Mouse (Mus musculus): ENCODE data around the gene Prkacb. TPM values are rescaled to one million over a fixed set of nuclear protein-coding genes. Genes with fewer than 3 reads are reported as not detected.

Prkacb gene
- polyA plus RNA-seq, 1 experiment from 2014 or later, result 67.3 TPM

DNA sequence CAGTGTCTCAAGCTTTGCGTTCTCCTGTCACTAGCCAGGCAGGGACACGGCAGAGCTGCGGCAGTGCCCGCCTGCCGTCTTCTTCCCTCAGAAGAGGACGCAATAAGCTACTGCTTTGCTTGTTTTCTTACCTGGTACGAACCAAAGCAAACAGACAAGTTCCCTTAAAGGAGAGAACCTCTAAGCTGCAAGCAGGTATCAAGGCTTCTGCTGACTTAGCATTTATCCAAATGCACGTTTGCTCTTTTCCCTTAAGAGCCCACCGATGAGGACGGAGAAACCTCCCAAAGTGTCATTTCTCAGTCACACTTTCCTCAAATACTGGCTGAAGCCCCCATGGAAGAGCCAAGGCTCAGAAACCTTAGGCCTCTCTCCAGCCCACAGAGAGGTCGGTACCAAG lies 81.3 kb downstream of the Prkacb start:
- no peak for DNase-seq (ENCODE audit: low spot score)

DNA sequence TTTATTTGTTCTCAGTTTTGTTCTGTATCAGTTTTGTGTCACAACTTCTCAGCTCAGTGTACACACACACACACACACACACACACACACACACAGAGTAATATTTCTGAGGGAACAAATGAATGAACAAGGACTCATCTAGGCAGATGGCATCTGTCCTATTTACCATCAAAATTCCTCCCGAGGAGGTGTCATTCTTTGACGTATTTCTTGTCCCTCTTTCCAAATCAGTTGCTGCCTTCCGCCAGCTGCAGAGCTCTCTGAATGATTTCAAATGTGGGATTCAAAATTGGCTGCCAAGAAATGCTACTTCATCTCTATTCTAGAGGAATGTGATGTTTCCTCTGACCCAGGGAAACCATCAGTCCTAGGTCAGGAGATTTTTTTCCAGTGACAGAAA lies 89.8 kb downstream of the Prkacb start:
- DNase-seq (ENCODE audit: low spot score), result no peak

DNA sequence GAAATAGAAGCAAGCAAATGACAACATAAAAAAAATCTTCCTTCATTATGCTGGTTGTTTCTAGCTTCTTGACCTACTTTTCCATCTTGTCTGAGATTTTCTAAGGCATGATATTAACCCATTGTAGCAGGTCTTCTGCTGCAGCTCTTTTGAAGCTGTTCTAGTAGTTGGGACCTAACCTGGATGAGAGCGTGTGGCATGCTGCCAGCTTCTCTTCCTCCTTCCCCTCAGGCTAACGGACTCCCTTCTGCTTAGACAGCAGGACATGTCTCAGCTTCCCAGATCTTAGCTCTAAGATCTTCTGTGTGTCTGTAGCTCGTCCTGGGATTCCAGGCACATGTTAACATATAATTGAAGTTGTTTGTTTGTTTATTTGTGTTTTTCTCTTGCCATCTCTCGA lies 93.1 kb downstream of the Prkacb start:
- no peak for DNase-seq (ENCODE audit: low spot score)

GRCm38 (mm10) chr3:146718251-146718650 lies 94.5 kb downstream of the Prkacb start:
- DNase-seq (ENCODE audit: low spot score), result no peak

GRCm38 (mm10) chr3:146712305-146712704 lies 100.5 kb downstream of the Prkacb start:
- DNase-seq (ENCODE audit: low spot score), result no peak

DNA sequence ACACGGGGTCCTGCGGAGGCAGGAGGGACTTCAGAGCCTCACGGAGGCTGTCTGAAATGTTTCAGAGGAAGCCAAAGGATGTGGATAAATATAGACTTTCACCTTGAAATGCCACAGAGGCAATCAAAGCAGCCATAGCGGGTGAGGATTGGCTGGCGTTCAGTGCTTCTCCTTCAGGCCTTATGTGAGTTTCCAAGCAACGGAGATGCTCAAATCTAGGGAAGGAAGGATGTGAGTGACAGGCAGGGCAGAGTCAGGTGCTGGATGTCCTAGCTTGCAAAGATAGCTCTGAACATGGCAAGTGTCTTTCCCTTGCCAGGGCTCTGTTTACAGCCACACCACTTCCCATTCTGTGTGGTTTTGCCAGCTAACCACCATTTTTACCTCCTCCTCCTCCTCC lies 101.2 kb downstream of the Prkacb start:
- DNase-seq (ENCODE audit: low spot score), result no peak

GRCm38 (mm10) chr3:146711084-146711483 lies 101.7 kb downstream of the Prkacb start:
- no peak for DNase-seq (ENCODE audit: low spot score)

GRCm38 (mm10) chr3:146709086-146709485 lies 103.7 kb downstream of the Prkacb start:
- DNase-seq (ENCODE audit: low spot score), result no peak

DNA sequence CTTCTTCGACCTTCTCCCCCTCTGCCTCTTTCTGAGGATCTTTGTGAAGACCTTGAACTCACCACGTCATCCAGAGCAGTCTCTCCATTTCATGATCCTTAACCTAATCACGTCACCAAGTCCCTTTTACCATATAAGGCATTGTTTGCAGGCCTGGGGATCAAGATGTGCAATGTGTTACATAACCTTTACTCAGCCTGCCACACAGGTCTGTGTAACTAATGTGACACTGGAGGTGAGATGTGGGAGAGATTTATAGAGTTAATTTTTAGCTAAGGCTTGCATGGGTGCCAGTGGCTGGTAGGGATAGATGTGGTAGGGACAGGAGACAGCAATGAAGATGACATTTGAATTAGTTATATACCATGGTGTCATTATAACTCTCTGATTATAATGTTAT lies 104.4 kb downstream of the Prkacb start:
- no peak for DNase-seq (ENCODE audit: low spot score)

DNA sequence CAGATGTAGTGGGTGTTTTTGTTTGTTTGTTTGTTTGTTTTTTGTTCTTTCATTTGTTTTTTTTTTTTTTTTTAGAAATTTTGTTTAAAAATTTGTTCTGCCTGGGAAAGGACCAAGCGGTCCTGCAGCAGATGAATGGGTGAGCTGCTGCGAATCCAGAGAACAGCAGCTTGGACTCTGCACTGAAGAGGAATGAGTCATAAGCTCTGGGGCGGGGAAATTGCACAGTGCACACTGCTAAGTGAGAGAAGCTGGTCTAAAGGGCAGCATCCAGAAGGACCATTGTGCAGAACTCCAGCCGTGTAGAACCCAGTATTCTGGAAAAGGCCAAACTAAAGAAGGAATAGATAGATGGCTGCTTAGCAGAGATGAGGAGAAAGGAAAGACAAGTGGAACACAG lies 108.7 kb downstream of the Prkacb start:
- no peak for DNase-seq (ENCODE audit: low spot score)

GRCm38 (mm10) chr3:146700051-146700450 lies 112.7 kb downstream of the Prkacb start:
- DNase-seq (ENCODE audit: low spot score), result no peak

GRCm38 (mm10) chr3:146698982-146699381 lies 113.8 kb downstream of the Prkacb start:
- no peak for DNase-seq (ENCODE audit: low spot score)

DNA sequence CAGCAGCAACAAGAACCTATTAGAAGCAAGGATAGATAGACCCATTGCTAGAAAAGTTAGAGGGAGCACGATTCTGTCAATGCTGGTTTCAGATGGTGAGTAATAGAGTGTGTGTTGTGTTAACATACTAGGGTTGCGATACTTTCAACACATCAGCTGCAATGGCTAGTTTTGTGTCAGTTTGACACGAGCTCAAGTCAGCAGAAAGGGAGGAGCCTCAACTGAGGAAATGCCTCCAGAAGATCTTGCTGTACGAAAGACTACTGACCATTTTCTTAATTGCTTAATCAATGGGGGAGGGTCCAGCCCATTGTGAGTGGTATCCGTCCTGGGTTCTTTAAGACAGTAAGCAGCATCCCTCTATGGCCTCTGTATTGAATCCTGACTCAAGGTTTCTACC lies 120.2 kb downstream of the Prkacb start:
- DNase-seq (ENCODE audit: low spot score), result no peak

- no peak for DNase-seq (ENCODE audit: low spot score)
These were observed 125.6 kb downstream of the Prkacb start for GRCm38 (mm10) chr3:146687121-146687725.

DNA sequence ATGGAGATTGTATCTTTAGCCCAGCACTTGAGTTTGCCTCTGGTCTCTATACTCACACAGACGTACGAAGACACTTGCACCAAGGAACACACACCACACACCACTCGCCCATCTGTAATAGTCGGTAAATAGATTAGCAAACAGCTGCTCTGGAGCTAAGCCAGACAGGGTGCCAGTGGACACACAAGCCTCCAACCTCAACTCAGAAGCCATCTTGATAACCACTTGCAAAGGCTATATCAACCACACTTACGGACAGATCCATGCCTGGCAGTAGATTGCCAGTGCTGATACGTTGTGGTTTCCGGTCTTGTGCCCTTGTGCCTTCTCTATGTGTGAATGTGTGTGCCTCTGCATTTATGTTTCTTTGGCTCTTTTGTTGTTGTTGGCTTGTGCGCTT lies 126.4 kb downstream of the Prkacb start:
- DNase-seq (ENCODE audit: low spot score), result peak; percentile 18

DNA sequence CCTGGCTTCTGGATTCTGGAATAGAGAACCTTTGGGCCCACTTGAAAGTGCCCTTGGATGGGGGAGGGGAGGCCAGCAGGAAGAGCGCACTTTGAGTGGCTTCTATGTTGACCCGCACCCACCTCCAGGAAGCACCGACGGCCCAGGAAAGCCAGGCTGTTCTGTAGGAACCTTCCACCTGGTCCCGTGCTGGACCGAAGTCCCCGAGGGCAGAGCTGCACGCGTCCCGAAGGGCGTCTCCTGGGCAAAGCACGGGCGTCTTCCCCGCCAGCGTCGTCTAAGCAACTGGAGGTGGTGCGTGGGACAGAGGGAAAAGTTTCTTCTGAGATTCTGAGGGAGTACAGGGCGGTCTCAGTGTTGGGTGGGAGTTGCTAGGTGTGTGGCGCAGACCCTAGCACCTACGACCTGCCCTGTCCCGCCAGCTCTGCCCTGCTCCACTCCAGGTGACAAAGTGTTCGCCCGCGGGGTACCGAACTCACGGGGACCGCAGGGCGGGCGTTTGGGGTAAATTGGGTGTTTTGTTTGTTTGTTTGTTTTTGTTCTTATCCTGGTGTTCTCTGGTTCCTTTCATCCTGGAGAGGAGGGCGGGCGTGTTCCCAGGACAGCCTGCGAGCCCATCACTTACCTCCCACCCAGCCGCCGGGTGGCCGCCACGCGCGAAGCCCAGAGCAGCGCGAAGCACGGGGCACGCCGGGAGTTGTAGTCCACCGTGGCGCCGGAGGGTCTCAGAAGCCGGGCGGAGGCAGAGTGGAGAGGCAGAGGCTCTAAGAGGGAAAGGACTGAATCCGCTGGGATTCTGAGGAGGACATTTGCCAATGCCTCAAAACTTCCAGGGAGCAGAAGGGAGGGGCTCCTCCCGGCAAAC lies 127.7 kb downstream of the Prkacb start, which contains the start of gene Samd13:
TSS of gene Samd13 (minus strand) at position 782 of the 865 bp plus-strand sequence.
- DNase-seq (ENCODE audit: low spot score), result peak; percentile 35

- no peak for DNase-seq (ENCODE audit: low spot score)
These were observed 129.7 kb downstream of the Prkacb start for GRCm38 (mm10) chr3:146683095-146683494.

GRCm38 (mm10) chr3:146682140-146682651 lies 130.6 kb downstream of the Prkacb start:
- DNase-seq (ENCODE audit: low spot score), result no peak

DNA sequence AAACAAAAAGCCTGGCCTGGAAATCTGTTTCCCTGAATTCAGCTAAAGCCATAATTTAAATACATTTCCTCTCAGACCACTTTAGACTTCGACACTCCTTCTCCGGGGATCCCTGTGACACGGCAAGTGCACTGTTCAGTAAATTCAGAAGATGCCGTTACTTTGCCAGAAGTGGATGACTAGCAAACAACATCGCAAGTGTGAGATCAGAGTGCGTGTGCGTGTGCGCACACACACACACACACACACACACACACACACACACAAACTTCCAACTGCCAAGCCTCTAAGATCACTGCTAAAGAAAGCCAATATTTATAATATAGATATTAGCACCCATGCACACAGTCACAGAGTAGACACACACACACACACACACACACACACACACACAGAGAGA lies 131.1 kb downstream of the Prkacb start:
- DNase-seq (ENCODE audit: low spot score), result no peak

DNA sequence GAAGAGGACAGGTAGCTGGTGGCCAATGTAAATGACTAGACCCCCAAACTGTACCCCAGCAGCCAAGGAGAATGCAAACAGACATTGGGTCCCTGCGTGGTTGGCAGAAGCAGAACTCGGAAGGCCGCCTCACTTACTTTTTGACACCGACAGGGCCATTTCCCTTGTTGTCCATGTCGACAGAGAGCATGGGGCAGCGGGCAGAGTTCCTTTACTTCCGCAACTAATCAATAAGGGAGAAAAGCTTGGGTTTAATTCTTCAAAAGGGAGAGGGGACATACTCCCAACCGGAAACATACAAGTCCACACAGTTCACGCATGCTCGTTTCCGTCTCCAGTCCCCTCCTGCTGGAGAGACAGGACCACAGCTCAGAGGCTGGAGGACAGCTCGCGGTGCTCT lies 132.2 kb downstream of the Prkacb start:
- DNase-seq (ENCODE audit: low spot score), result no peak

- no peak for DNase-seq (ENCODE audit: low spot score)
These were observed 133.1 kb downstream of the Prkacb start for GRCm38 (mm10) chr3:146679646-146680045.
